Mouse (Mus musculus) embryonic facial prominence, embryonic 13.5 days (tissue): ENCODE results near the gene Cxcr1. TPM values are rescaled to one million over a fixed set of nuclear protein-coding genes. Genes with fewer than 3 reads are reported as not detected.
"Not testable (repeated sequence)": the region's sequence is repeated elsewhere in the genome, so short reads cannot be mapped to it uniquely, and the experiment has no call there.

ENCODE experiments used
- ATAC-seq: fragments of 200-750 bp; cut with Nextera tagmentation; 2 replicates; pipeline ENCODE4 v1.8.0; 2017; ENCODE audit warnings: low read depth; ENCODE audit not compliant: insufficient number of reproducible peaks, insufficient read depth, low FRiP score, low TSS enrichment
- H3K27ac ChIP-seq: fragments of 300-500 bp; sonication (generic); 2 replicates; pipeline ENCODE4 v1.5.1; 2015; ENCODE audit warnings: moderate library complexity, mild to moderate bottlenecking, inconsistent platforms
- H3K27me3 ChIP-seq: fragments of 300-500 bp; sonication (generic); 2 replicates; pipeline ENCODE4 v1.6.1; 2015; ENCODE audit warnings: mild to moderate bottlenecking, inconsistent platforms
- H3K36me3 ChIP-seq: fragments of 300-500 bp; sonication (generic); 2 replicates; pipeline ENCODE4 v1.6.1; 2015; ENCODE audit warnings: mild to moderate bottlenecking, inconsistent platforms
- H3K4me1 ChIP-seq: fragments of 300-500 bp; sonication (generic); 2 replicates; pipeline ENCODE4 v1.6.1; 2015; ENCODE audit warnings: inconsistent platforms
- H3K4me2 ChIP-seq: fragments of 300-500 bp; sonication (generic); 2 replicates; pipeline ENCODE4 v1.6.1; 2015; ENCODE audit warnings: moderate library complexity, mild to moderate bottlenecking, inconsistent platforms
- H3K4me3 ChIP-seq: fragments of 300-500 bp; sonication (generic); 2 replicates; pipeline ENCODE4 v1.5.1; 2015; ENCODE audit warnings: mild to moderate bottlenecking, inconsistent platforms
- H3K9ac ChIP-seq: fragments of 300-500 bp; sonication (generic); 2 replicates; pipeline ENCODE4 v1.6.1; 2015; ENCODE audit warnings: mild to moderate bottlenecking, inconsistent platforms
- H3K9me3 ChIP-seq: fragments of 300-500 bp; sonication (generic); 2 replicates; pipeline ENCODE4 v1.6.1; 2016; ENCODE audit warnings: inconsistent platforms
- WGBS: fragments of 180-500 bp; shearing (Covaris S2); methylation state at CpG from one replicate; pipeline ENCODE4 v1.1.7; 2015; ENCODE audit warnings: mixed read lengths; 5-methylcytosine and 5-hydroxymethylcytosine counted together
- microRNA counts: library from miRNA; unstranded; fragments of <30 nt; microRNA quantifications from one replicate; lab custom pipeline; 2016
- microRNA-seq: library from miRNA; unstranded; fragments of <30 nt; microRNA quantifications from one replicate; pipeline ENCODE4, GENCODE M21; 2016
- polyA plus RNA-seq: library from polyadenylated mRNA; unstranded; fragments of >200 nt; fragmentation: Nextera tagmentation; extraction: Ambion mirVana; gene quantifications from 2 replicates; pipeline ENCODE4 v1.2.1, GENCODE M21; 2015

Cxcr1 gene
- polyA plus RNA-seq, 1 experiment from 2014 or later: not detected

- H3K9me3 ChIP-seq, H3K4me3 ChIP-seq, H3K9ac ChIP-seq, H3K27ac ChIP-seq, H3K4me1 ChIP-seq, H3K4me2 ChIP-seq, ATAC-seq, H3K36me3 ChIP-seq, H3K27me3 ChIP-seq: not testable (repeated sequence)
- WGBS: 88% methylated on average over 5 of the region's 5 CpGs
Observed at GRCm38 (mm10) chr1:74159613-74160012, 34.8 kb downstream of the Cxcr1 start.

DNA sequence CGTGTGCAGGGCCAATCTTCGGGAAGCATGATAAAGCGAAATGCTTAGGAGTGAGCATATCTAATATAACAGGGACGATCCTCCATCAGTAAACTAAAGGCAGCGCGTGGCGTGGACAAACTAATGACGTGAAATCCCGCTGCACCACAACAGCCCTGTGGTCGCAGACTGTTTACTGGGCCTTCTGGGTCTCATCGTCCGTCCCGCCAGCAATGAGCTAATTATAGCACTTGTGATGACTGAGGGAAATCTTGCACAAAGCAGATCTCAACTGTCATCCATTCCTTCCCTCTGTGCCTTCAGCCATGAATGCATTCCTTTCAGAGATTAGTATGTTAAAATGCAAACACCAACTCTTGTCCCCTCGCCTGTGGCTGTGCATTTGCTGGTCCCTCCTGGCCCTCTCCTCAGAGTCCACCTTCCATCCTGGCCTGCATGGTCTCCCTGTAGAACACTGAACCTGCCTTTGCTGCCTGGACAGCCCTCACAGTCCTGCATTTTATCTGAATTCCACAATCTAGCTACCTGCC lies 38.0 kb downstream of the Cxcr1 start:
- Histone ChIP-seq H3K4me3 (no peak overlapping the region), H3K27me3 (no peaks in the 10 kb centered on the region), H3K4me2 (no peak overlapping the region), H3K4me1 (0 out of 2 replicates have a peak, but pooled peaks cover 8% of the 10 kb centered on the region), H3K9ac (no peak overlapping the region), H3K36me3 (no peaks in the 10 kb centered on the region), H3K9me3 (no peaks in the 10 kb centered on the region), H3K27ac (no peak overlapping the region)
- ATAC-seq: no peak
- 70% methylated on average over 14 of the region's 14 CpGs for WGBS

DNA sequence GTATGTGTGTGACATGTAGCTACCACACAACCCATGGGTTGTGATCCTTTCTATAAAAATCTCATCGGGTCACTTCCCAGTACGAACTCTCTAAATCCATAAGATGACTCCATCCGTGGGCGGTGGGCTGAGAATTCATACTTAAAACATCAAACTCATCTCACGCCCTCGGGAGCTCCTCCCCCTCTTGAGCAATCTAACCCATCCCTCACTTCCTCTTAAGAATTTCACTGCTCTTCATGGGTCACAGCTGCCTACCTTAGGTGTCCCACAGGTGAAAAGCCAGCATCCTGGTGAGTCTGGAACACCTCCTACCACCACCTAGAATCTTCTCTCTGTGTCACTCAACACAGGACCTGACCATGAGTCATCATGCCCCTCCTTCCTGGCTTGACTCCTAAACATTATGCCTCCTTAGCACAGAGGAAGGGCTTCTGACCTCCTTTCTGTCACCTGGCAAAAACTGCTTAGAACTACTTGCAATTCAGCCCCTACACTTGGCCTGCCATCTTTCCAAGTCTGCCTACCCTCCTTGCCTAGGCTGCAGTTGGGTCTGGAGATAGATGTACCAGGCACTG lies 38.9 kb downstream of the Cxcr1 start:
- 89% methylated on average over 6 of the region's 6 CpGs for WGBS
- ATAC-seq: no peak
- Histone ChIP-seq H3K27me3 (no peaks in the 10 kb centered on the region), H3K9ac (no peak overlapping the region), H3K4me3 (no peak overlapping the region), H3K27ac (no peak overlapping the region), H3K4me1 (0 out of 2 replicates have a peak, but pooled peaks cover 8% of the 10 kb centered on the region), H3K9me3 (no peaks in the 10 kb centered on the region), H3K4me2 (no peak overlapping the region), H3K36me3 (no peaks in the 10 kb centered on the region)

DNA sequence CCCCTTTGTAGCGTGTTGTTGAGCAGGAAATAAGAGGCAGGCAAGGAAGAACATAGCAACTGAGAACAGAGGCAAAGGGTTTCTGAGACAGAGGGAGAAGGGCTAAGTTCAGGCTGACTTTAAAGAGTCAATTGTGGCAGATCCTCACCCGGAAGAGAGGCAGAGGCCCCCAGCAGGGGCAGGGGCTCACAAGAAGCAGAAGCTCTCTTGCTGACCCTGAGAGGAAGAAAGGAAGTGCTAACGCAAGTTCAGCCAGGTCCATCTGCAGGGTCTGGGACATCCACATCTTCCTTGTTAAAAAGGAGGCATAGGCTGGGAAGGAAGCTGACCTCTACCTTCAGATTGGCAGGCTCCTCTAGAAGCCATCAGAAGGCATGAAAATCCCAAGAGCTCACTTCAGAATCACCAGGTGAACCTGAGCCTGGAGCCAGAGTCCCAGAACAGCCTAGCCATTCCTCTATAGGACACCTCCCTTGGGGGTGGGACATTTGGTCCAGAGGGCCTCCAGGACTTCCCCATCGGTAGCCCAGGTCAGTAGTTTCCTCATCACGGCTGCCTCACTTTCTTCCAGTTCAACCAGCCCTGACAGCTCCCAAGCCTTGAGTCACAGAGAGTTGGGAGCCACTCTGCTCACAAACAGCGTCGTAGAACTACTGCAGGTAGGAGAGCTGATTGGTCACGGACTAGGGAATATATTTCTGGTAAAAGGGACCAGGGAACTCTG lies 40.8 kb downstream of the Cxcr1 start, which contains the start of gene Cxcr2:
Gene Cxcr2, plus strand, starts transcription at position 529 of the 724 bp plus-strand sequence.
- Histone ChIP-seq H3K27ac (no peak within 1 kb of the TSS), H3K4me1 (0 out of 2 replicates have a peak, but pooled peaks cover 8% of the 10 kb centered on the region), H3K4me2 (no peak within 1 kb of the TSS), H3K36me3 (no peaks in the 10 kb centered on the region), H3K4me3 (no peak within 1 kb of the TSS), H3K27me3 (no peaks in the 10 kb centered on the region), H3K9me3 (no peaks in the 10 kb centered on the region), H3K9ac (no peak within 1 kb of the TSS)
- WGBS: 68% methylated on average over 8 of the region's 8 CpGs
- no peak for ATAC-seq

GRCm38 (mm10) chr1:74151091-74151490 lies 43.3 kb downstream of the Cxcr1 start:
- Histone ChIP-seq H3K27ac (no peak overlapping the region), H3K4me2 (no peak overlapping the region), H3K36me3 (no peaks in the 10 kb centered on the region), H3K9me3 (no peaks in the 10 kb centered on the region), H3K4me1 (0 out of 2 replicates have a peak, but pooled peaks cover 3% of the 10 kb centered on the region), H3K27me3 (no peaks in the 10 kb centered on the region), H3K4me3 (no peak overlapping the region), H3K9ac (no peak overlapping the region)
- 73% methylated on average over 3 of the region's 3 CpGs for WGBS
- no peak for ATAC-seq

DNA sequence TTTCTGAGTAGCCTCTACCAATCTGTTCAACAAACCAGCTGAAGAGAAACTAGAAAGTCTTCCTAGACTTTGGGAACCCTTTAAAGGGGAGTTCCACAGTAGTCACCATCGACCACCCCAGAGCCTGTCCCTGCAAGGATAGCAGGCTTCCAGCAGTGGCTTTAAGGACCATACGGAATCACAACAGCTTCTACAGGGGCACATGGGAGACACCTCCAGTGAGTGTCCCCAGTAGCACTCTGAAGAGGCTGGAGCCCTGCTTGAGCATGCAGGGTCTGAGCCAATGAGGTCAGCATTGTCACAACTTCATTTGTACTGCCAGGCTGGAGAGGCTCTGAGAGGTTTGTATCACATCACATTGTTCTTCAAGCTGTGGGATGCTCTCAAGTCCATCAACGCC lies 44.3 kb downstream of the Cxcr1 start:
- H3K36me3 ChIP-seq: no peaks in the 10 kb centered on the region
- no peaks in the 10 kb centered on the region for H3K27me3 ChIP-seq
- H3K9me3 ChIP-seq: no peaks in the 10 kb centered on the region
- no peak overlapping the region for H3K9ac ChIP-seq
- H3K4me2 ChIP-seq: no peak overlapping the region
- H3K4me1 ChIP-seq: 0 out of 2 replicates have a peak, but pooled peaks cover 3% of the 10 kb centered on the region
- no peak overlapping the region for H3K4me3 ChIP-seq
- 80% methylated on average over 3 of the region's 3 CpGs for WGBS
- no peak for ATAC-seq
- H3K27ac ChIP-seq: no peak overlapping the region

- Histone ChIP-seq H3K27ac (no peak overlapping the region), H3K27me3 (no peaks in the 10 kb centered on the region), H3K4me1 (0 out of 2 replicates have a peak, but pooled peaks cover 3% of the 10 kb centered on the region), H3K4me3 (no peak overlapping the region), H3K36me3 (no peaks in the 10 kb centered on the region), H3K9ac (no peak overlapping the region), H3K4me2 (no peak overlapping the region), H3K9me3 (no peaks in the 10 kb centered on the region)
- WGBS: 85% methylated on average over 6 of the region's 6 CpGs
- ATAC-seq: no peak
Observed at GRCm38 (mm10) chr1:74149106-74149885, 45.1 kb downstream of the Cxcr1 start.

MicroRNAs encoded within 50 kb of the gene (microRNA counts, 519-probe panel; counts per million panel counts)
- microRNA mmu-miR-1928 (lab: Ali Mortazavi, UCI): 2,310 counts per million, percentile 57 among the panel's probes with 10 or more counts

Small RNA genes within 50 kb of the gene (microRNA-seq; reads per million reads assigned to microRNA genes)
- not detected for gene Mir1928

Other genes starting within 250 kb of the Cxcr1 start
- gene Tns1, start 70.2 kb downstream of the Cxcr1 start, polyA plus RNA-seq: 38.5 and 39.3 TPM in 2 replicates
- gene Rufy4, start 69.1 kb downstream of the Cxcr1 start, polyA plus RNA-seq: 0.22 and 0.23 TPM in 2 replicates
- 0.07 TPM in 1 of 2 replicates, not detected in the other for gene Cxcr2, start 40.6 kb downstream of the Cxcr1 start, polyA plus RNA-seq
- 400 and 419 TPM in 2 replicates for gene Arpc2, start 41.5 kb upstream of the Cxcr1 start, polyA plus RNA-seq
- 0.20 and 0.33 TPM in 2 replicates for gene Gpbar1, start 83.9 kb upstream of the Cxcr1 start, polyA plus RNA-seq
- 224 and 225 TPM in 2 replicates for gene Aamp, start 90.1 kb upstream of the Cxcr1 start, polyA plus RNA-seq
- gene Pnkd, start 90.3 kb upstream of the Cxcr1 start, polyA plus RNA-seq: 95.1 and 112 TPM in 2 replicates
- 28.4 and 29.4 TPM in 2 replicates for gene Tmbim1, start 111.0 kb upstream of the Cxcr1 start, polyA plus RNA-seq
- gene Catip, start 167.5 kb upstream of the Cxcr1 start, polyA plus RNA-seq: 0.63 and 0.77 TPM in 2 replicates
- 1.8 and 2.8 TPM in 2 replicates for gene Slc11a1, start 180.6 kb upstream of the Cxcr1 start, polyA plus RNA-seq
- 91.0 and 92.3 TPM in 2 replicates for gene Ctdsp1, start 196.9 kb upstream of the Cxcr1 start, polyA plus RNA-seq
- 0.20 and 2.0 TPM in 2 replicates for gene Vil1, start 214.7 kb upstream of the Cxcr1 start, polyA plus RNA-seq